Mouse (Mus musculus) spleen, postnatal 10 days (tissue): ENCODE results near the gene Col6a5.
"Not testable (repeated sequence)": the region's sequence is repeated elsewhere in the genome, so short reads cannot be mapped to it uniquely, and the experiment has no call there.

Experiments
- DNase-seq, 2 experiments: peaks; one replicate each; pipeline ENCODE4 v3.0.0; 2021 to 2022; ENCODE audit warnings: low spot score in 2 of 2

The Col6a5 gene

GRCm38 (mm10) chr9:105909352-105909751 is 51.1 kb downstream of the Col6a5 start:
- DNase-seq = no peak

- no peak for DNase-seq
Measured at GRCm38 (mm10) chr9:105907411-105907810, 53.0 kb downstream of the Col6a5 start.

- no peak for DNase-seq
Measured at GRCm38 (mm10) chr9:105887521-105887920, 72.9 kb downstream of the Col6a5 start.

GRCm38 (mm10) chr9:105884656-105885430 is 75.6 kb downstream of the Col6a5 start:
- no peak for DNase-seq

GRCm38 (mm10) chr9:105880743-105881142 is 79.7 kb downstream of the Col6a5 start:
- no peak for DNase-seq

GRCm38 (mm10) chr9:105878365-105879108 is 81.9 kb downstream of the Col6a5 start:
- no peak for DNase-seq

- DNase-seq = no peak
Measured at GRCm38 (mm10) chr9:105876124-105876523, 84.3 kb downstream of the Col6a5 start.

GRCm38 (mm10) chr9:105871643-105872042 is 88.8 kb downstream of the Col6a5 start:
- no peak for DNase-seq

- DNase-seq = peak; percentile 17 to 51
Measured at GRCm38 (mm10) chr9:105857773-105858172, 102.7 kb downstream of the Col6a5 start.

GRCm38 (mm10) chr9:105852778-105853065 is 107.7 kb downstream of the Col6a5 start:
- DNase-seq = no peak

- no peak for DNase-seq
Measured at GRCm38 (mm10) chr9:105852015-105852777, 108.2 kb downstream of the Col6a5 start.

- no peak for DNase-seq
Measured at GRCm38 (mm10) chr9:105851011-105851410, 109.4 kb downstream of the Col6a5 start.

GRCm38 (mm10) chr9:105848396-105848795 is 112.0 kb downstream of the Col6a5 start:
- DNase-seq = no peak

GRCm38 (mm10) chr9:105847261-105847660 is 113.2 kb downstream of the Col6a5 start:
- DNase-seq = no peak

- DNase-seq = not testable (repeated sequence)
Measured at GRCm38 (mm10) chr9:105841386-105841785, 119.1 kb downstream of the Col6a5 start.

- no peak for DNase-seq
Measured at GRCm38 (mm10) chr9:105839147-105839515, 121.3 kb downstream of the Col6a5 start.

- DNase-seq = no peak
Measured at GRCm38 (mm10) chr9:105838396-105839146, 121.9 kb downstream of the Col6a5 start.

GRCm38 (mm10) chr9:105835587-105835986 is 124.9 kb downstream of the Col6a5 start:
- no peak for DNase-seq

GRCm38 (mm10) chr9:105834799-105835198 is 125.6 kb downstream of the Col6a5 start:
- DNase-seq = no peak

- DNase-seq = peak in 1 of 2 experiments; percentile 35
Measured at GRCm38 (mm10) chr9:105831291-105831690, 129.2 kb downstream of the Col6a5 start.

- no peak for DNase-seq
Measured at GRCm38 (mm10) chr9:105827791-105828385, 132.6 kb downstream of the Col6a5 start, which contains the start of gene Col6a6. Col6a6 (minus strand) TSS chr9:105828160.
